Mouse (Mus musculus): ENCODE data around the gene Rfx1.

DNA sequence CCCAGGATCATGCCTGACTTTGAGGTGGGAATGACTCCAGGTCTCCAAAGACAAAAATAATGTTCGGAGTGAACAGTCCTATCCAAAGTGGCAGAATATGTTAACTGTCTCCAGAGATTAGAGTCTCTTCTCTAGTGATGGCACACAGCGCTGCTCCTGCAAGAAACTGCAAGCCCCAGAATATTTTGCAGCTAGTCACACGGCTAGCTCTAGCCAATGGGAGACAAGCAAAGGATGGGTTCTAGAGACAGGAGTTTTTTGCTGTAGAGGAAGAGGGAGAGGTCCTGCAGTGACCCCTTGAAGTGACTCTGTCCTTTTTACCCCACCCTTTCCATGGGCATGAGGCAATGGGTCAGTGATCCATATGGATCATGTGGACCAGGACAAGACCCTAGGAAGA lies 71.2 kb downstream of the Rfx1 start:
- no peak for TF ChIP-seq POLR2A (IDR thresholded peaks at IDR 0.05; ENCODE audit: low read depth, low read length)
- TF ChIP-seq CTCF (IDR thresholded peaks at IDR 0.05; ENCODE audit: borderline replicate concordance, insufficient read depth, low read length) = no peak

Measured in embryonic fibroblast, embryonic 13.5 days (primary cell).